Mouse (Mus musculus) heart, postnatal 0 days (tissue): ENCODE results near the gene Inafm2.

Experiments
- CTCF ChIP-seq: IDR thresholded peaks from 2 replicates; pipeline ENCODE4 v1.5.1; 2016; ENCODE audit warnings: antibody characterized with exemption, control low read depth, low read depth
- EP300 ChIP-seq: IDR thresholded peaks from 2 replicates; pipeline ENCODE4 v1.6.1; 2016; ENCODE audit warnings: antibody characterized with exemption, low read depth

GRCm38 (mm10) chr2:118779504-118780480, 34.2 kb downstream of the Inafm2 start, which contains the start of gene Disp2:
- TF ChIP-seq EP300, result no peak
- TF ChIP-seq CTCF, result peak; percentile 37
